Mouse (Mus musculus): ENCODE results near the gene Chrng. TPM values are rescaled to one million over a fixed set of nuclear protein-coding genes. Genes with fewer than 3 reads are reported as not detected.

The Chrng gene
- polyA plus RNA-seq (2014; fragmentation: Illumina TruSeq; extraction: RNeasy Lipid Tissue Mini Kit (QIAGEN cat#74804); ENCODE audit: low read depth, low replicate concordance) = not detected

GRCm38 (mm10) chr1:87204465-87204864, at the start of gene Chrng:
Gene Chrng, plus strand, starts transcription at chr1:87204657.

GRCm38 (mm10) chr1:87156199-87156587, 48.3 kb upstream of the Chrng start, which contains the start of gene Ecel1:
Gene Ecel1, minus strand, starts transcription at chr1:87156521.

GRCm38 (mm10) chr1:87183013-87183412, 21.4 kb upstream of the Chrng start, which contains the start of gene Prss56:
Gene Prss56, plus strand, starts transcription at chr1:87183313.

GRCm38 (mm10) chr1:87190429-87190828, 14.0 kb upstream of the Chrng start, which contains the start of gene Chrnd:
Gene Chrnd, plus strand, starts transcription at chr1:87190607.

GRCm38 (mm10) chr1:87213735-87214704, 9.6 kb downstream of the Chrng start, which contains the start of gene Eif4e2:
Gene Eif4e2, plus strand, starts transcription at chr1:87213914.

Other genes starting within 250 kb of the Chrng start
- not detected for gene Alppl2, start 114.7 kb upstream of the Chrng start, polyA plus RNA-seq (2014; fragmentation: Illumina TruSeq; extraction: RNeasy Lipid Tissue Mini Kit (QIAGEN cat#74804); ENCODE audit: low read depth, low replicate concordance)
- 0.54 TPM for gene Alpi, start 103.1 kb upstream of the Chrng start, polyA plus RNA-seq (2014; fragmentation: Illumina TruSeq; extraction: RNeasy Lipid Tissue Mini Kit (QIAGEN cat#74804); ENCODE audit: low read depth, low replicate concordance)
- not detected for gene Akp3, start 79.7 kb upstream of the Chrng start, polyA plus RNA-seq (2014; fragmentation: Illumina TruSeq; extraction: RNeasy Lipid Tissue Mini Kit (QIAGEN cat#74804); ENCODE audit: low read depth, low replicate concordance)
- gene Ecel1, start 48.1 kb upstream of the Chrng start, polyA plus RNA-seq (2014; fragmentation: Illumina TruSeq; extraction: RNeasy Lipid Tissue Mini Kit (QIAGEN cat#74804); ENCODE audit: low read depth, low replicate concordance) = not detected
- not detected for gene Prss56, start 21.3 kb upstream of the Chrng start, polyA plus RNA-seq (2014; fragmentation: Illumina TruSeq; extraction: RNeasy Lipid Tissue Mini Kit (QIAGEN cat#74804); ENCODE audit: low read depth, low replicate concordance)
- gene Chrnd, start 14.1 kb upstream of the Chrng start, polyA plus RNA-seq (2014; fragmentation: Illumina TruSeq; extraction: RNeasy Lipid Tissue Mini Kit (QIAGEN cat#74804); ENCODE audit: low read depth, low replicate concordance) = not detected
- 34.6 TPM for gene Eif4e2, start 9.3 kb downstream of the Chrng start, polyA plus RNA-seq (2014; fragmentation: Illumina TruSeq; extraction: RNeasy Lipid Tissue Mini Kit (QIAGEN cat#74804); ENCODE audit: low read depth, low replicate concordance)
- gene Efhd1, start 59.7 kb downstream of the Chrng start, polyA plus RNA-seq (2014; fragmentation: Illumina TruSeq; extraction: RNeasy Lipid Tissue Mini Kit (QIAGEN cat#74804); ENCODE audit: low read depth, low replicate concordance) = 8.4 TPM
- gene Gigyf2, start 122.3 kb downstream of the Chrng start, polyA plus RNA-seq (2014; fragmentation: Illumina TruSeq; extraction: RNeasy Lipid Tissue Mini Kit (QIAGEN cat#74804); ENCODE audit: low read depth, low replicate concordance) = 109 TPM
- 0.73 TPM for gene Kcnj13, start 190.1 kb downstream of the Chrng start, polyA plus RNA-seq (2014; fragmentation: Illumina TruSeq; extraction: RNeasy Lipid Tissue Mini Kit (QIAGEN cat#74804); ENCODE audit: low read depth, low replicate concordance)